Mouse (Mus musculus) thymus, adult 2 months (tissue): ENCODE measurements around the gene Themis. TPM values are rescaled to one million over a fixed set of nuclear protein-coding genes. Genes with fewer than 3 reads are reported as not detected.

ENCODE experiments used
- DNase-seq: peaks from one replicate; pipeline ENCODE4 v3.0.0; 2021
- H3K27ac ChIP-seq: fragments of 200-500 bp; 2 replicates; pipeline ENCODE4 v1.5.1; 2012; ENCODE audit warnings: low read length, control low read depth; ENCODE audit not compliant: control insufficient read depth, insufficient read depth
- H3K27me3 ChIP-seq: fragments of 200-500 bp; 2 replicates; pipeline ENCODE4 v1.6.1; 2012; ENCODE audit warnings: mild to moderate bottlenecking, low read length, moderate library complexity, mixed read lengths; ENCODE audit not compliant: control insufficient read depth, insufficient read depth
- H3K36me3 ChIP-seq: fragments of 200-500 bp; 2 replicates; pipeline ENCODE4 v1.6.1; 2012; ENCODE audit warnings: mild to moderate bottlenecking, low read length, moderate library complexity; ENCODE audit not compliant: control insufficient read depth, insufficient read depth
- H3K4me1 ChIP-seq: fragments of 200-500 bp; replicated peaks from 2 replicates; pipeline ENCODE4 v1.6.1; 2012; ENCODE audit warnings: low read length; ENCODE audit not compliant: control insufficient read depth, insufficient read depth
- H3K4me3 ChIP-seq: fragments of 200-500 bp; 2 replicates; pipeline ENCODE4 v1.5.1; 2012; ENCODE audit warnings: mild to moderate bottlenecking, low read length, control low read depth, moderate library complexity; ENCODE audit not compliant: control insufficient read depth, insufficient read depth
- CTCF ChIP-seq: fragments of 200-500 bp; IDR thresholded peaks from 2 replicates; pipeline ENCODE4 v1.5.1; 2012; ENCODE audit warnings: mild to moderate bottlenecking, control low read depth, low read length, moderate library complexity, borderline replicate concordance; ENCODE audit not compliant: control insufficient read depth, poor library complexity, insufficient read depth; ENCODE audit errors: extremely low read depth
- POLR2A ChIP-seq: fragments of 200-500 bp; IDR thresholded peaks from 2 replicates; pipeline ENCODE4 v1.6.1; 2012; ENCODE audit warnings: mild to moderate bottlenecking, low read length, control low read depth, moderate library complexity; ENCODE audit not compliant: control insufficient read depth, poor library complexity, insufficient read depth; ENCODE audit errors: extremely low read depth
- WGBS: fragments of 180-500 bp; shearing (Covaris S2); methylation state at CpG from one replicate; pipeline ENCODE4 v1.1.7; 2018; 5-methylcytosine and 5-hydroxymethylcytosine counted together
- polyA plus RNA-seq: library from polyadenylated mRNA; depleted of rRNA; stranded (reverse); fragments of >200 nt; gene quantifications from 2 replicates; pipeline ENCODE4 v1.2.3, GENCODE M21; 2012; rRNA removed

Gene Themis
- polyA plus RNA-seq: 48.2 and 51.7 TPM in 2 replicates

DNA sequence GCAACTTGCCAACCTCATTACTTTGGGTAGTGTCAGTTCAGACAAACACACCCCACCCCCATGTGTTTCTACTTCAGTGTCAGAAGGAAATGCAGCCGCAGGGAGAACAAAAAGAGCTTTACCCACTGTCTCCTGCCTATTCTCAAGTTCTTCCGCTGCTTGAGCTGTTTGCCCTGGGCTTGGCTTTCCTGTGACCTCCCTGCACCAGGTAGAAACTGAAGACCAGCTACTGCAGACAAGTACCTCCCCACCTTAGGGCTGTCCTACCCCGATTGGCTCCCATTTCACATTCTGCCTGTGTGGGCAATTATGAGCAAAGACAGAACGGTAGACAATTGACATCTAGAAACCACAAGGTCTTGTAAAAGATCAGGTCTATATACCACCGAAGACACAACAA, at the start of gene Themis:
Themis (plus strand) TSS at position 100 of the 400 bp plus-strand sequence.
- peak within 1 kb of the TSS; percentile 94 for H3K27ac ChIP-seq
- peak; percentile 85 for DNase-seq
- H3K4me3 ChIP-seq: peak within 1 kb of the TSS; percentile 47
- 5% methylated on average over 5 of the region's 5 CpGs for WGBS
- peaks cover 2% of the 10 kb centered on the region for H3K4me1 ChIP-seq
- no peaks in the 10 kb centered on the region; the same call in 1 of the 2 replicates for H3K36me3 ChIP-seq
- no peaks in the 10 kb centered on the region for H3K27me3 ChIP-seq
- TF ChIP-seq CTCF (no peak), POLR2A (peak; percentile 73)

- no peak for TF ChIP-seq CTCF
- no peak for TF ChIP-seq POLR2A
- H3K36me3 ChIP-seq: no peaks in the 10 kb centered on the region
- H3K4me1 ChIP-seq: peaks cover 7% of the 10 kb centered on the region
- H3K27me3 ChIP-seq: no peaks in the 10 kb centered on the region
- H3K27ac ChIP-seq: peak overlapping the region; percentile 1; the same call in 1 of the 2 replicates
- H3K4me3 ChIP-seq: no peak overlapping the region
- peak; percentile 66 for DNase-seq
- 9% methylated on average over 1 of the region's 1 CpGs for WGBS
Observed at GRCm38 (mm10) chr10:28619415-28619814, 48.7 kb upstream of the Themis start.

DNA sequence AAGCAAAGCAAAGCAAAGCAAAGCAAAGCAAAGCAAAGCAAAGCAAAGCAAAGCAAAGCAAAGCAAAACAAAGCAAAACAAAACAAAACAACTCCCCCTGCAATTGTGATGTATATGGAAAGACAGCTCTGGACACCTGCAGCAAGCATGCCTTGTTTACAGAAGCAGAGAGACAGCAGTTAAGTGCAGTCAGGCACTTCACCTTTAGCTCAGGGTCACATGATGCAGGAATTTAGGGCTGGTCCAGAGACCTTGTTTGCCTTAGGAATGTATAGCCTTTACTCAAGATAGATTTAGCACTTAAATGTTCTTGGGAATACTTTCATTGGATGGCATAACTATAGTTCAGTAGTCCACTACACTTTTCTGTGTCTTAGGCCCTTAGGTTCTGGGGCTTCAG, 32.1 kb upstream of the Themis start:
- TF ChIP-seq CTCF: no peak
- TF ChIP-seq POLR2A: no peak
- DNase-seq: no peak
- Histone ChIP-seq H3K4me3 (no peak overlapping the region), H3K27ac (no peak overlapping the region), H3K4me1 (peaks cover 5% of the 10 kb centered on the region), H3K36me3 (no peaks in the 10 kb centered on the region), H3K27me3 (no peaks in the 10 kb centered on the region)

GRCm38 (mm10) chr10:28641887-28642286, 26.3 kb upstream of the Themis start:
- no peak for TF ChIP-seq POLR2A
- TF ChIP-seq CTCF: no peak
- whole genome bisulfite sequencing: 97% methylated on average over 2 of the region's 2 CpGs
- Histone ChIP-seq H3K27ac (no peak overlapping the region), H3K27me3 (no peaks in the 10 kb centered on the region), H3K4me3 (no peak overlapping the region), H3K4me1 (0 out of 2 replicates have a peak, but pooled peaks cover 2% of the 10 kb centered on the region), H3K36me3 (no peaks in the 10 kb centered on the region)
- DNase-seq: no peak

- TF ChIP-seq CTCF (no peak), POLR2A (no peak)
- no peak overlapping the region for H3K4me3 ChIP-seq
- H3K27ac ChIP-seq: no peak overlapping the region
- no peaks in the 10 kb centered on the region for H3K36me3 ChIP-seq
- H3K27me3 ChIP-seq: no peaks in the 10 kb centered on the region
- 0 out of 2 replicates have a peak, but pooled peaks cover 2% of the 10 kb centered on the region for H3K4me1 ChIP-seq
- 95% methylated on average over 2 of the region's 2 CpGs for WGBS
- DNase-seq: no peak
Observed at GRCm38 (mm10) chr10:28647855-28648254, 20.3 kb upstream of the Themis start.

DNA sequence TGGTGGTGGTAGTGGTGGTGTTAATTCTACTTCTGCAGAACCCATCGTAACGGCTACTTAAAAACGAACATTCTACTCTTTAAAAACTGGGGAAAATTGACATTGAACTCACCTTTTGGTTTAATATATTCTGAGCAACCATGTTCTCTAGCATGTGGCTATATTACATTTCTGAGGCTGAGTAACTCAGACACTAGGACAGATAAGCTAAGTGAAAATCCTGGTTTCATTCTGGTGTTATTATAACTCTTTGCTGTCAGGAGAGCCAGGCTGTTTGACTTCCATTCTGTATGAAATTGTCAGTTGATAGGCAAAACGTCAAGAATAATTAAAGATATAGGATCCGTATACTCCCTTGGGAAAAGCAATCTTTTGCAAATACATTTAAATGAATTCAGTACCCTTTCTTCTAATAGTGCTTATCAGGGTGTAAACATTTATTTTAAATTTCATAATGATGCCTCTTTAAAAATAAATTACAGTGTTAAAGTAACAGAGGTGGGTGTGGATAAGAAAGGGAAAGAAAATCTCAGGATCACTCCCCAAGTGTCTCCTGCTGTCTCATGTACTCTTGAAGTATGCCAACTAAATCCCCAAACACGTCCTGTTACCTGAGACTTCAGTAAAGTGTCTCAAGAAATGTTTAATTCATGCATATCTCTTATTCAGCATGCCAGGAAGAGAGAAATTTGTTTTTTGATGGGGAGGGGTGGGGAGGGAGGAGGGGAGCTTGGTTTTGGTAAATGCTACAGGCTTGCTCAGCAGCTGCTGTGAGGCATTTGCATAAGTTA, 18.9 kb upstream of the Themis start:
- no peak for DNase-seq
- H3K27ac ChIP-seq: no peak overlapping the region
- WGBS: 92% methylated on average over 6 of the region's 6 CpGs

DNA sequence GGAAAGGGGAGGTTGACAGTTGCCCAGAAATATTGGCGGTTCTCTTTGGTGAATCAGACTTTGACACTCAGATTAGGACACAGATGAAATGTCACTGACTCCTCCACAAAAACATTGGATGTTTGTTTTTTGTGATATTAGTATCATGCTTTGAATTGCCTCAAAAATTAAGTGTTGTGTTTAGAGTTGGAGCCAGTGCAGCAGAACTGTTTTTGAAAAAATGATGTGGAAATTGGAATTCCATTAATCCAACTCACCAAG, 18.3 kb upstream of the Themis start:
- 53% methylated on average over 1 of the region's 1 CpGs for WGBS
- no peak overlapping the region for H3K4me3 ChIP-seq
- no peaks in the 10 kb centered on the region for H3K36me3 ChIP-seq
- 0 out of 2 replicates have a peak, but pooled peaks cover 2% of the 10 kb centered on the region for H3K4me1 ChIP-seq
- no peak for TF ChIP-seq CTCF
- TF ChIP-seq POLR2A: no peak
- no peak for DNase-seq
- no peaks in the 10 kb centered on the region for H3K27me3 ChIP-seq
- H3K27ac ChIP-seq: no peak overlapping the region

More for the DNA sequence above, 18.9 kb upstream of the Themis start:
- Histone ChIP-seq H3K4me3 (no peak overlapping the region), H3K4me1 (0 out of 2 replicates have a peak, but pooled peaks cover 2% of the 10 kb centered on the region), H3K27me3 (no peaks in the 10 kb centered on the region), H3K36me3 (no peaks in the 10 kb centered on the region)
- TF ChIP-seq POLR2A (no peak), CTCF (no peak)
